Mouse (Mus musculus) limb, embryonic 14.5 days (tissue): ENCODE results near the gene Gm29133. TPM values are rescaled to one million over a fixed set of nuclear protein-coding genes. Genes with fewer than 3 reads are reported as not detected.

Experiments used
- ATAC-seq: fragments of 200-750 bp; cut with Nextera tagmentation; 2 replicates; pipeline ENCODE4 v1.8.0; 2017; ENCODE audit warnings: low read depth, moderate number of reproducible peaks, moderate TSS enrichment; ENCODE audit not compliant: low FRiP score
- DNase-seq: peaks from one replicate; pipeline ENCODE4 v3.0.0-alpha.2; 2015; ENCODE audit warnings: low spot score
- H3K27ac ChIP-seq: fragments of 300-500 bp; sonication (generic); replicated peaks from 2 replicates; pipeline ENCODE4 v1.5.1; 2014; ENCODE audit warnings: low read depth, mild to moderate bottlenecking, low read length, moderate library complexity, mixed read lengths
- H3K27me3 ChIP-seq: fragments of 300-500 bp; sonication (generic); 2 replicates; pipeline ENCODE4 v1.6.1; 2014; ENCODE audit warnings: low read length, mixed read lengths; ENCODE audit not compliant: control insufficient read depth, insufficient read depth
- H3K36me3 ChIP-seq: fragments of 300-500 bp; sonication (generic); 2 replicates; pipeline ENCODE4 v1.6.1; 2014; ENCODE audit warnings: mild to moderate bottlenecking, low read length, moderate library complexity, mixed read lengths; ENCODE audit not compliant: control insufficient read depth, insufficient read depth
- H3K4me1 ChIP-seq: fragments of 300-500 bp; sonication (generic); 2 replicates; pipeline ENCODE4 v1.6.1; 2014; ENCODE audit warnings: antibody characterized with exemption, low read length, mixed read lengths; ENCODE audit not compliant: control insufficient read depth, insufficient read depth
- H3K4me2 ChIP-seq: fragments of 300-500 bp; sonication (generic); replicated peaks from 2 replicates; pipeline ENCODE4 v1.6.1; 2014; ENCODE audit warnings: low read depth, mild to moderate bottlenecking, low read length, moderate library complexity; ENCODE audit not compliant: severe bottlenecking
- H3K4me3 ChIP-seq: fragments of 300-500 bp; sonication (generic); replicated peaks from 2 replicates; pipeline ENCODE4 v1.5.1; 2014; ENCODE audit warnings: low read length
- H3K9ac ChIP-seq: fragments of 300-500 bp; sonication (generic); 2 replicates; pipeline ENCODE4 v1.6.1; 2014; ENCODE audit warnings: mild to moderate bottlenecking, low read depth, low read length, moderate library complexity; ENCODE audit not compliant: severe bottlenecking
- H3K9me3 ChIP-seq: fragments of 300-500 bp; sonication (generic); 2 replicates; pipeline ENCODE4 v1.6.1; 2016; ENCODE audit warnings: low read length; ENCODE audit not compliant: control insufficient read depth
- POLR2A ChIP-seq: fragments of 200-500 bp; IDR thresholded peaks from 2 replicates; pipeline ENCODE4 v1.8.0; 2012; ENCODE audit warnings: inconsistent platforms, mild to moderate bottlenecking, moderate library complexity, borderline replicate concordance; ENCODE audit not compliant: insufficient read depth, insufficient read length; ENCODE audit errors: extremely low read depth
- WGBS: fragments of 180-500 bp; shearing (Covaris S2); extraction: QIAGEN DNeasy Blood & Tissue Kit; methylation state at CpG from one replicate; pipeline ENCODE4 v1.1.7; 2014; 5-methylcytosine and 5-hydroxymethylcytosine counted together
- polyA plus RNA-seq, 2 experiments: library from polyadenylated mRNA; depleted of rRNA in 1 of 2; stranded (reverse) in 1 of 2; unstranded in 1 of 2; fragments of >200 nt; fragmentation: Nextera tagmentation in 1 of 2; extraction: Ambion mirVana in 1 of 2; gene quantifications; 2 replicates each; pipeline versions ENCODE4 v1.2.1 to v1.2.3; 2012 to 2014

Gene Gm29133
- polyA plus RNA-seq (2012; rRNA removed) (not detected in 2 replicates), polyA plus RNA-seq (2014; fragmentation: Nextera tagmentation; extraction: Ambion mirVana) (not detected in 2 replicates)

- H3K9ac ChIP-seq: no peak within 1 kb of the TSS
- no peaks in the 10 kb centered on the region for H3K4me1 ChIP-seq
- WGBS: 67% methylated on average over 5 of the region's 5 CpGs
- no peak for ATAC-seq
- H3K27ac ChIP-seq: no peak within 1 kb of the TSS
- no peak for TF ChIP-seq POLR2A
- H3K4me2 ChIP-seq: no peak within 1 kb of the TSS
- no peaks in the 10 kb centered on the region for H3K9me3 ChIP-seq
- no peak for DNase-seq
- H3K27me3 ChIP-seq: no peaks in the 10 kb centered on the region
- no peaks in the 10 kb centered on the region for H3K36me3 ChIP-seq
- H3K4me3 ChIP-seq: no peak within 1 kb of the TSS
Observed at GRCm38 (mm10) chr3:75747897-75748296, at the start of gene Gm29133. Gene Gm29133 (plus strand): TSS chr3:75748197.

- TF ChIP-seq POLR2A: no peak
- no peaks in the 10 kb centered on the region for H3K9me3 ChIP-seq
- no peak overlapping the region for H3K27ac ChIP-seq
- H3K9ac ChIP-seq: no peak overlapping the region
- ATAC-seq (no peak), DNase-seq (no peak)
- no peaks in the 10 kb centered on the region for H3K4me1 ChIP-seq
- no peaks in the 10 kb centered on the region for H3K27me3 ChIP-seq
- H3K36me3 ChIP-seq: no peaks in the 10 kb centered on the region
- H3K4me2 ChIP-seq: no peak overlapping the region
- no peak overlapping the region for H3K4me3 ChIP-seq
- WGBS: 85% methylated on average over 3 of the region's 3 CpGs
Observed at GRCm38 (mm10) chr3:75699088-75699487, 48.9 kb upstream of the Gm29133 start.

- ATAC-seq (no peak), DNase-seq (no peak)
- Histone ChIP-seq H3K36me3 (no peaks in the 10 kb centered on the region), H3K4me1 (no peaks in the 10 kb centered on the region), H3K4me2 (no peak overlapping the region), H3K9me3 (no peaks in the 10 kb centered on the region), H3K9ac (no peak overlapping the region), H3K4me3 (no peak overlapping the region), H3K27ac (no peak overlapping the region), H3K27me3 (no peaks in the 10 kb centered on the region)
- 74% methylated on average over 3 of the region's 3 CpGs for WGBS
- TF ChIP-seq POLR2A: no peak
Observed at GRCm38 (mm10) chr3:75701336-75701735, 46.7 kb upstream of the Gm29133 start.

- Histone ChIP-seq H3K9me3 (no peaks in the 10 kb centered on the region), H3K4me2 (no peak overlapping the region), H3K27me3 (no peaks in the 10 kb centered on the region), H3K9ac (no peak overlapping the region), H3K36me3 (no peaks in the 10 kb centered on the region), H3K27ac (no peak overlapping the region), H3K4me3 (no peak overlapping the region), H3K4me1 (no peaks in the 10 kb centered on the region)
- DNase-seq: no peak
- ATAC-seq: no peak
- no peak for TF ChIP-seq POLR2A
- 80% methylated on average over 3 of the region's 3 CpGs for WGBS
Observed at GRCm38 (mm10) chr3:75706536-75706935, 41.5 kb upstream of the Gm29133 start.

GRCm38 (mm10) chr3:75713678-75714295 lies 34.2 kb upstream of the Gm29133 start:
- H3K9ac ChIP-seq: no peak overlapping the region
- no peaks in the 10 kb centered on the region for H3K9me3 ChIP-seq
- TF ChIP-seq POLR2A: no peak
- H3K4me2 ChIP-seq: no peak overlapping the region
- WGBS: 69% methylated on average over 3 of the region's 3 CpGs
- H3K27ac ChIP-seq: no peak overlapping the region
- ATAC-seq (no peak), DNase-seq (no peak)
- no peaks in the 10 kb centered on the region for H3K27me3 ChIP-seq
- H3K4me1 ChIP-seq: no peaks in the 10 kb centered on the region
- H3K36me3 ChIP-seq: no peaks in the 10 kb centered on the region
- H3K4me3 ChIP-seq: no peak overlapping the region
